Mouse (Mus musculus): ENCODE data around the gene Fchsd2. TPM values are rescaled to one million over a fixed set of nuclear protein-coding genes. Genes with fewer than 3 reads are reported as not detected.
A peak's percentile ranks its signal among the peaks of the same experiment; 100 is the strongest.

The Fchsd2 gene
- 8.0 and 8.8 TPM in 2 replicates for polyA plus RNA-seq (2016; fragmentation: Nextera tagmentation; extraction: Ambion mirVana)

DNA sequence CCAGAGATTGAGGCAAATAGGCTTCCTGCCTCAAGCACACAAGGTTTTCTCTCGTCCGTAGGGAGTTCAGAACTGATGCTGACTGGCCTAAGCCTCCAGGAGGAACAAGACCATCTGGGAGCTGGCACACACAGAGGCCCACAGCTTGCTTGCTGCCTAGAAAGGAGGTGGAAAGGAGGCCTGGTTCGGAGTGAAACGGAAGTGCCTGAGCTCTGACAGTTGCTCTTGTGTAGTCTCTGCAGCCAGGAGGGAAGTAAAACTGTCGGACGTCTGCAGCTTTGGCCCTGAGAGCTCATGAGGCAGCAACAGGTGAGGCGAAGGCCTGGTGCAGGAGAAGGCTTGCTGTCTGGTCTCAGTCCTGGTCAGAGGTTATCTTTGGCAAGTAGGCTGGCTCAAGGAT, at the start of gene Fchsd2:
Fchsd2 (plus strand) TSS at position 246 of the 400 bp plus-strand sequence.
- H3K9ac ChIP-seq, result no peak within 1 kb of the TSS; the same call in 1 of the 2 replicates
- H3K36me3 ChIP-seq, result no peaks in the 10 kb centered on the region
- peak within 1 kb of the TSS; percentile 51; the same call in 1 of the 2 replicates for H3K27ac ChIP-seq
- H3K9me3 ChIP-seq (replicated peaks), result no peaks in the 10 kb centered on the region
- 46% methylated on average over 7 of the region's 7 CpGs for WGBS (ENCODE audit: insufficient replicate concordance)
- peaks cover 52% of the 10 kb centered on the region for H3K4me1 ChIP-seq
- H3K4me3 ChIP-seq, result no peak within 1 kb of the TSS
- no peaks in the 10 kb centered on the region for H3K27me3 ChIP-seq (replicated peaks)
- no peak within 1 kb of the TSS for H3K4me2 ChIP-seq
- ATAC-seq, result no peak

DNA sequence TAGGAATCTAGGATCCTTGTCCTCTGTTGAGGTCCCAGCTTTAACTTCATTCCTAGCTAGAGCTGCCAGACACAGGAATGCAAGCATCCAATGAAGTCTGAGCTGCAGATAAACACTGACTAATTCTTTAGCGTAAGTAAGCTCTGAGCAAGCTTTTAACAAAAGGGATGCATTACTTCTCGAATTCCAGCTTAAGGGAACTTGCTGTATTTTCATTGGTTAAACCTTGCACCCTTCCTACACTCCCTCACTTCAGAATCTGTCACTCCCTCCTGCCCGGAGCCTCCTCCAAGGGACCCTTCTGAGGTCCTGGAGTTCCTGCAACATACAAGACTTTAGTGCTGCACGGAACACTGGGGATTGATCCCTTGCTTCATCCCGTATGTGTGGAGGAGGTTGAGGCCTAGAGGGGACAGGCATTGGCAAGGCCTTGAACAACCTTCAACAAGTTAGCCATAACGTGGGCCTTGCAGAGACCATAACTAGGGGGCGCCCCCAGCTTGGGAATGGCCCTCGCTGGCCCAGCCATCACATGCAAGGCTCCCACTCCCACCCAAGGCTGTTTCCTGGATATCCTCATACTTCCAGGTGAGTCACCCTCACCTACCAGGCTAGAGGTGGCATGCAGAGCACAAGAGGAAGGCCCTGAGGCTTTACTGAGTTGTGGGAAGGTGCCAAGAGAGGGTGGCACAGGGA, 48.7 kb upstream of the Fchsd2 start:
- 62% methylated on average over 8 of the region's 8 CpGs for WGBS (ENCODE audit: insufficient replicate concordance)
- no peak overlapping the region for H3K4me3 ChIP-seq
- H3K4me2 ChIP-seq, result no peak overlapping the region
- H3K27me3 ChIP-seq (replicated peaks), result 0 out of 2 replicates have a peak, but pooled peaks cover 4% of the 10 kb centered on the region
- no peaks in the 10 kb centered on the region for H3K36me3 ChIP-seq
- H3K27ac ChIP-seq, result no peak overlapping the region
- peaks cover 20% of the 10 kb centered on the region for H3K4me1 ChIP-seq
- H3K9me3 ChIP-seq (replicated peaks), result no peaks in the 10 kb centered on the region
- no peak overlapping the region for H3K9ac ChIP-seq
- no peak for ATAC-seq

- Histone ChIP-seq H3K4me2 (no peak overlapping the region), H3K27me3 (replicated peaks) (no peaks in the 10 kb centered on the region), H3K9me3 (replicated peaks) (no peaks in the 10 kb centered on the region), H3K4me1 (peaks cover 5% of the 10 kb centered on the region; the same call in 1 of the 2 replicates), H3K9ac (no peak overlapping the region), H3K36me3 (no peaks in the 10 kb centered on the region), H3K4me3 (no peak overlapping the region), H3K27ac (no peak overlapping the region)
- WGBS (ENCODE audit: insufficient replicate concordance), result 65% methylated on average over 5 of the region's 5 CpGs
- no peak for ATAC-seq
Observed at GRCm38 (mm10) chr7:101048247-101048646, 44.4 kb upstream of the Fchsd2 start.

DNA sequence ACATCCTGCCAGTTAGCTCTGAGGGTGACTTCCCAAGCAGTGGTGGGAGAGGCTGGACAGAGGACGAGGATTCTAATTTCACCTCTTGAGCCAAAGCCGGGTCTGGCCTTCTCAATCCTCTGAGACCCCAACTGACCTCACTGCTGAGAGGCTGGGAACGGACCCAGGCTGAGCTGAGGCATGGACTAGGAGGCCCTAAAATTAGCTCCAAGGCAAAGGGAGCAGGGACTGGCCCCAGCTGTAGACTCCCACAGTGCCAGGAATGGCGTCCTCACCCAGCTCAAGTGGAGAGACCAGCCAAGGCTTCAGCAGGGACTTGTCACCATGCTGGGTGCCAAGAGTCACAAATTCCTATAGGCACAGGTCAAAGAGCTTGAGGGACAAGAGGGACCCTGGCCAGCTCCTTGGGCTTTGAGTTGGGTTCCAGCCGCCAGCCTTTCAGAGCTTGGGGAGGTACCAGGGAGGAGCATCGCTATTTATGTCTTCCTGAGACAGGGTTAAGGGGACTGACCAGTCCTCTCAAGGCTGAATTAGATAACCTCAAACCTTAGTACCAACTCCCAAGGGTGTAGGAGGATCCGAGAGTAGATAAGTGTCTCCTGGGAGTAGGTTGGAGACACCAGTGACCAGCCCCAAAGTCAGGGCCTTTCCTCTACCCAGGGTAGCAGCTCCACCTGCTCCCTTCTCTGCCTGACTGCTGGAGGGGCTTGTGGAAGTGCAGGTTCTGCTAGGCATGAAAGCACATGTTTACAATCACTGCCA, 43.2 kb upstream of the Fchsd2 start:
- 74% methylated on average over 7 of the region's 7 CpGs for WGBS (ENCODE audit: insufficient replicate concordance)
- no peaks in the 10 kb centered on the region for H3K27me3 ChIP-seq (replicated peaks)
- no peak overlapping the region for H3K27ac ChIP-seq
- peaks cover 5% of the 10 kb centered on the region; the same call in 1 of the 2 replicates for H3K4me1 ChIP-seq
- H3K36me3 ChIP-seq, result no peaks in the 10 kb centered on the region
- ATAC-seq, result no peak
- H3K9me3 ChIP-seq (replicated peaks), result no peaks in the 10 kb centered on the region
- H3K9ac ChIP-seq, result no peak overlapping the region
- no peak overlapping the region for H3K4me3 ChIP-seq
- no peak overlapping the region for H3K4me2 ChIP-seq

DNA sequence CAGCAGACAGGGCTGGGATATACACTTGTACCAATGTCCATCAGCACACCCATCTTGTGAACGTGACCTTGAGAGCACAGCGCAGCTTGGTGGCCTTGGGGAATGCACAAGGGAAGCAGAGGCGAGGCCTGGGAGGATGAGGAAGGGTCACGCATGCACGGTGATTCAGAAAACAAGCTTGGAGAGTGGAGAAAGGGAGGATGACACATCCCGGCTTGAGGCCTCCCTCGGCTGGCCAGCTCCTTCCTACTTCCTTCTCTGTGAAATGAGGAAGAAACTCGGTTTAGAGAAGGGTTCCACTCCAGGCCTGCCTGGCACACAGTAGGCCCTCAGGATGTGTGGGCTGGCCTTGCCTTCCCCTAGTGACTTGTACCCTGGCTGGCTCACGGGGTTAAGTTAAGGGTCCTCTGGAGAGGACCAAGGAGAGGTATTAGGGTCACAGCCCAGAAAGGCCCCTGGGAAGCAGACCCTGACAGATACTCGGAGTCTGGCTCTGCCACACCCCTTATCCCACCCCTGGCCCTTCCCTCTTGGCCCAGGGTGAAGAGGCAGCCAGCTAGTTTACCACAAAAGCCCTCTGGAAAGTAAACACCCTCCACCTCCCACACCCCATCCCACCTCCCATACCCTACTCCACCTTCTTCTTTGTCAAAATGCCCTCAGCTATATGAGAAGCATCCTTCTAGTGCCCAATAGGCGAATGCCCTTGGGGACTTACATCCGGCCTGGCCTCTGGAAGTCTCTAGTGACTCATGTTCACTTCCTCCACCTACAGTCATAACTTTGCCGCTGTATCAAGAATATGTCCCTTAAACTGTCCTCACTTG, 41.7 kb upstream of the Fchsd2 start:
- no peak overlapping the region for H3K9ac ChIP-seq
- H3K9me3 ChIP-seq (replicated peaks), result no peaks in the 10 kb centered on the region
- 36% methylated on average over 13 of the region's 13 CpGs for WGBS (ENCODE audit: insufficient replicate concordance)
- H3K4me3 ChIP-seq, result no peak overlapping the region
- peaks cover 5% of the 10 kb centered on the region; the same call in 1 of the 2 replicates for H3K4me1 ChIP-seq
- H3K36me3 ChIP-seq, result no peaks in the 10 kb centered on the region
- ATAC-seq, result 0 out of 2 replicates have a peak, but pooled peaks have one; percentile 24
- no peak overlapping the region for H3K4me2 ChIP-seq
- no peak overlapping the region for H3K27ac ChIP-seq
- no peaks in the 10 kb centered on the region for H3K27me3 ChIP-seq (replicated peaks)

DNA sequence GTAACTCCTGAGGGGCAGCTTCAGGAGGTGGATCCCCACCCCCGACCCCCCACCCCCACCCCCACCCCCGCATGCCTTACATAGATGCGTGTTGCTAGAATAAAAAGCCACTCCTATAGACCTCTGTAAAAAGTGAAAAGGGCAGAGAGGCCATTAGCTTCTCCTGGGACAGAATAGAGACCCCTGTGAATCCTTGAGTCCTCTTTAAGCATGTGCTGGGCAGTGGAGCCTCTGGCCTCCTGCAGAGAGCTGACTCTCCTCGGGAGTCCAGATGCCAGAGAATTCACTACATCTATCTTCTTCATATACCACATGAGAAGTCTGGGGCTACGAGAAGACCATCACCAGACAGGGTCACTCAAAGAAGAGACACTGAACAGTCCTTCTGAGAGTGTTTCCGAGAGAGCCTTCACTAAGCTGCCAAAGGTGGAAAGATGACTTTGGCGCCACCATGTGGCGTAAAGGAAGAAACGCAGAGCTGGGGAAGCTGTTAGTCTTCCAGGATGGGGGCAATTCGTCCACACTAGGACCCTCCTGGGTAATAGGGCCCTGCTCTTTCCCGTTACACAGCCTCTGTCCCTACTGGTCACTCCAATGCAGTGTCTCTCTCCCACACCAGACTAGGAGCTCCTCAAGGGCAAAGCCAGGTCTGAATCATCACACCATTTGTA, 41.0 kb upstream of the Fchsd2 start:
- peaks cover 5% of the 10 kb centered on the region; the same call in 1 of the 2 replicates for H3K4me1 ChIP-seq
- no peaks in the 10 kb centered on the region for H3K27me3 ChIP-seq (replicated peaks)
- H3K4me3 ChIP-seq, result no peak overlapping the region
- H3K4me2 ChIP-seq, result no peak overlapping the region
- no peak overlapping the region for H3K9ac ChIP-seq
- WGBS (ENCODE audit: insufficient replicate concordance), result 11% methylated on average over 11 of the region's 11 CpGs
- no peak for ATAC-seq
- H3K27ac ChIP-seq, result no peak overlapping the region
- no peaks in the 10 kb centered on the region for H3K36me3 ChIP-seq
- no peaks in the 10 kb centered on the region for H3K9me3 ChIP-seq (replicated peaks)

DNA sequence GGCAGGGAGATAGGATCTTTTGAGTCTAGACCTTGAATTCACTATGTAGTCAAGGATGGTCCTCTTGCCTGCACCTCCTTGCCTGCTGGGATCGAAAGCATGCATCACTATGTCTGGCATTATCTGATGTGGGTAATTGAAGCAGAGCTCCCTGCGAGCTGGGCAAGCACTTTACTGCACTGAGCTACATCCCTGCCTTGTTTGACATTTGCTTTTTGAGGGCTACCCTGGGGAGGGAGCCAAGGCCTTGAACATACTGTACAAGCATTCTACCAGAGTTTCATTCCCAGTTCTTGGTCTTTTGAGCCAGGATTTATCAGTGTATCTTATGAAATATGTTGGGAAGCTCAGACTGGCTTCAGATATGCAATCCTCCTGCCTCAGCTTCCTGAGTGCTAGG, 39.5 kb upstream of the Fchsd2 start:
- H3K9ac ChIP-seq, result no peak overlapping the region
- H3K9me3 ChIP-seq (replicated peaks), result no peaks in the 10 kb centered on the region
- peaks cover 5% of the 10 kb centered on the region; the same call in 1 of the 2 replicates for H3K4me1 ChIP-seq
- WGBS (ENCODE audit: insufficient replicate concordance), result 42% methylated on average over 2 of the region's 2 CpGs
- H3K36me3 ChIP-seq, result no peaks in the 10 kb centered on the region
- H3K4me3 ChIP-seq, result no peak overlapping the region
- H3K27ac ChIP-seq, result no peak overlapping the region
- no peak overlapping the region for H3K4me2 ChIP-seq
- H3K27me3 ChIP-seq (replicated peaks), result no peaks in the 10 kb centered on the region
- no peak for ATAC-seq

- H3K9ac ChIP-seq, result no peak overlapping the region
- peaks cover 20% of the 10 kb centered on the region; the same call in 1 of the 2 replicates for H3K4me1 ChIP-seq
- H3K27me3 ChIP-seq (replicated peaks), result 0 out of 2 replicates have a peak, but pooled peaks cover 2% of the 10 kb centered on the region
- WGBS (ENCODE audit: insufficient replicate concordance), result 59% methylated on average over 4 of the region's 4 CpGs
- no peak overlapping the region for H3K4me3 ChIP-seq
- H3K9me3 ChIP-seq (replicated peaks), result no peaks in the 10 kb centered on the region
- H3K36me3 ChIP-seq, result no peaks in the 10 kb centered on the region
- H3K4me2 ChIP-seq, result no peak overlapping the region
- ATAC-seq, result no peak
- H3K27ac ChIP-seq, result no peak overlapping the region
Observed at GRCm38 (mm10) chr7:101057309-101057708, 35.4 kb upstream of the Fchsd2 start.

DNA sequence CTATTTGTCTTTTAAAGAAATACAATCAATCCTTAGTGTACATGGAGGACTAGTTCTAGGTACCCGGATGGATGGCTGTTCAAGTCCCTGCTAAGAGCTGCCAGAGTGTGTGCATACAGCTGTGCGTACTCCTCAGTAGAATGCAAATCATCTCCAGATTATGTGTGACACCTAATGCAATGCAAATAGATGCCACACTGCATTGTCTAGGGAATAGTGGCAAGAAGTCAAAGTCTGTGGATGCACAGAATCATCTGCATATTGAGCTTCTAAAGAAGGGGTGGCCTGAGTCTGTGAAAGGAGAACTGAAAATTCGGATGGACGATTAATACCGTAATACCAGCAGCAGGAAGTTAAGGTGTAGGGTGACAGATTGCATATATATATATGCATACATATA, 33.5 kb upstream of the Fchsd2 start:
- H3K4me1 ChIP-seq, result peaks cover 28% of the 10 kb centered on the region; the same call in 1 of the 2 replicates

DNA sequence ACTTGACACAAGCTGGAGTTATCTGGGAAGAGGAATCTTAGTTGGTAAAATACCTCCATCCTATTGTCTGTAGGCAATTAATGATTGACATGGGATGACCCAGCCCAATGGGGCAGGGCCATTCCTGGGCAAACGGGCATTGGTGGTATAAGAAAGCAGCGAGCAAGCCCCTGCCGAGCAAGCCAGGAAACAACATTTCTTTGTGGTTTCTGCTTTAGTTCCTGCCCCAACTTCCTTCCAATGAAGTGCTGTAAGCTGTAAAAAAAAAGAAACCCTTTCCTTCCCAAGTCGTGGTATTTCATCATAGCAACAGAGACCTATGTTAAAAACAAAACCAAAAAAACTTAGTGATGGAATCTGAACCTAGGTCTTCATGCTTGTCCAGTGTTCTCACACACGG, 32.2 kb upstream of the Fchsd2 start:
- ATAC-seq, result no peak
- WGBS (ENCODE audit: insufficient replicate concordance), result 11% methylated on average over 5 of the region's 5 CpGs
- H3K27ac ChIP-seq, result no peak overlapping the region

More for the DNA sequence above, 33.5 kb upstream of the Fchsd2 start:
- Histone ChIP-seq H3K9ac (no peak overlapping the region), H3K27me3 (replicated peaks) (0 out of 2 replicates have a peak, but pooled peaks cover 4% of the 10 kb centered on the region), H3K27ac (no peak overlapping the region), H3K9me3 (replicated peaks) (no peaks in the 10 kb centered on the region), H3K4me2 (no peak overlapping the region), H3K36me3 (no peaks in the 10 kb centered on the region), H3K4me3 (no peak overlapping the region)
- ATAC-seq, result no peak
- 71% methylated on average over 5 of the region's 5 CpGs for WGBS (ENCODE audit: insufficient replicate concordance)

DNA sequence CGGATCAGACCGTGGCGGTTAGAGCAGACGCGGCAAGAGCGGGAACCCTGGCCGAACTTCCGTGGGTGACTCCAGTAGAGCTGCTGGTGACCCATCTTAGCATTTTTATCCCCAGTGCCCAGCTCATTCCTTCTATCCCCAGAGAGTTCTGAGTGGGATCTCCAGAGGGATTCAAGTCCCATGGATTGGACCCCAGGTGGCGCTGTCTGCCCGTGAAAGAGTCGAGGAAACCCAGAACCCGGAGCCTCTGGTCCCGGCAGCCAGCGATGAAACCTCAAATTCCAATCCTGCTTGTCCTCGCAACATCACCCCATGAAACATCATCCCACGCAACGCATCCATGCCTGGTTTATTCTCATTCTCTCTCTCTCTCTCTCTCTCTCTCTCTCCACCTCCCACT, 31.3 kb upstream of the Fchsd2 start:
- H3K36me3 ChIP-seq, result no peaks in the 10 kb centered on the region
- 0 out of 2 replicates have a peak, but pooled peaks cover 4% of the 10 kb centered on the region for H3K27me3 ChIP-seq (replicated peaks)
- peak overlapping the region; percentile 22; the same call in 1 of the 2 replicates for H3K4me3 ChIP-seq
- no peak overlapping the region for H3K9ac ChIP-seq
- peak overlapping the region; percentile 55 for H3K4me2 ChIP-seq
- no peak overlapping the region for H3K27ac ChIP-seq
- peaks cover 28% of the 10 kb centered on the region; the same call in 1 of the 2 replicates for H3K4me1 ChIP-seq
- ATAC-seq, result no peak
- WGBS (ENCODE audit: insufficient replicate concordance), result 6% methylated on average over 17 of the region's 17 CpGs
- no peaks in the 10 kb centered on the region for H3K9me3 ChIP-seq (replicated peaks)

More for the DNA sequence above, 32.2 kb upstream of the Fchsd2 start:
- H3K4me3 ChIP-seq, result no peak overlapping the region
- peaks cover 28% of the 10 kb centered on the region; the same call in 1 of the 2 replicates for H3K4me1 ChIP-seq
- H3K9ac ChIP-seq, result no peak overlapping the region
- 0 out of 2 replicates have a peak, but pooled peaks cover 4% of the 10 kb centered on the region for H3K27me3 ChIP-seq (replicated peaks)
- no peaks in the 10 kb centered on the region for H3K36me3 ChIP-seq
- no peaks in the 10 kb centered on the region for H3K9me3 ChIP-seq (replicated peaks)
- peak overlapping the region; percentile 55 for H3K4me2 ChIP-seq

Data from liver, embryonic 12.5 days (tissue).